Mouse (Mus musculus) small intestine, adult 2 months (tissue): ENCODE results near the gene Gm4756. TPM values are rescaled to one million over a fixed set of nuclear protein-coding genes. Genes with fewer than 3 reads are reported as not detected.

ENCODE experiments used
- H3K27ac ChIP-seq: fragments of 200-500 bp; 2 replicates; pipeline ENCODE4 v1.5.1; 2012; ENCODE audit warnings: low read depth, low read length, control low read depth, inconsistent platforms; ENCODE audit not compliant: insufficient read depth
- H3K27me3 ChIP-seq: fragments of 200-500 bp; 2 replicates; pipeline ENCODE4 v1.6.1; 2012; ENCODE audit warnings: mild to moderate bottlenecking, moderate library complexity, low read length, inconsistent platforms; ENCODE audit not compliant: control insufficient read depth, insufficient read depth
- H3K36me3 ChIP-seq: fragments of 200-500 bp; 2 replicates; pipeline ENCODE4 v1.6.1; 2012; ENCODE audit warnings: mild to moderate bottlenecking, low read length, control low read depth, inconsistent platforms; ENCODE audit not compliant: control insufficient read depth, insufficient read depth
- H3K4me1 ChIP-seq: fragments of 200-500 bp; 2 replicates; pipeline ENCODE4 v1.6.1; 2012; ENCODE audit warnings: low read length, inconsistent platforms, mixed read lengths; ENCODE audit not compliant: control insufficient read depth, insufficient read depth, insufficient read length
- H3K4me3 ChIP-seq: fragments of 200-500 bp; 2 replicates; pipeline ENCODE4 v1.5.1; 2012; ENCODE audit warnings: low read depth, mild to moderate bottlenecking, control low read depth, inconsistent platforms, low read length, moderate library complexity
- CTCF ChIP-seq: fragments of 200-500 bp; IDR thresholded peaks from 2 replicates; pipeline ENCODE4 v1.5.1; 2012; ENCODE audit warnings: low read depth, mild to moderate bottlenecking, control low read depth, inconsistent platforms, low read length, moderate library complexity, mixed read lengths; ENCODE audit not compliant: insufficient replicate concordance, insufficient read length; ENCODE audit errors: extremely low read depth
- POLR2A ChIP-seq: fragments of 200-500 bp; IDR thresholded peaks from 2 replicates; pipeline ENCODE4 v1.6.1; 2012; ENCODE audit warnings: low read depth, mild to moderate bottlenecking, control low read depth, inconsistent platforms, low read length, moderate library complexity
- WGBS: fragments of 180-500 bp; shearing (Covaris S2); methylation state at CpG from one replicate; pipeline ENCODE4 v1.1.7; 2018; 5-methylcytosine and 5-hydroxymethylcytosine counted together
- polyA plus RNA-seq: library from polyadenylated mRNA; depleted of rRNA; stranded (reverse); fragments of >200 nt; gene quantifications from 2 replicates; pipeline ENCODE4 v1.2.3, GENCODE M21; 2012

Gm4756 gene
- polyA plus RNA-seq, 1 experiment = not detected

- Histone ChIP-seq H3K36me3 (no peaks in the 10 kb centered on the region), H3K27me3 (no peaks in the 10 kb centered on the region), H3K4me1 (no peaks in the 10 kb centered on the region), H3K4me3 (no peak overlapping the region), H3K27ac (no peak overlapping the region)
- no peak for TF ChIP-seq CTCF
- no peak for TF ChIP-seq POLR2A
Measured at GRCm38 (mm10) chr12:72592991-72593390, 56.5 kb downstream of the Gm4756 start.

DNA sequence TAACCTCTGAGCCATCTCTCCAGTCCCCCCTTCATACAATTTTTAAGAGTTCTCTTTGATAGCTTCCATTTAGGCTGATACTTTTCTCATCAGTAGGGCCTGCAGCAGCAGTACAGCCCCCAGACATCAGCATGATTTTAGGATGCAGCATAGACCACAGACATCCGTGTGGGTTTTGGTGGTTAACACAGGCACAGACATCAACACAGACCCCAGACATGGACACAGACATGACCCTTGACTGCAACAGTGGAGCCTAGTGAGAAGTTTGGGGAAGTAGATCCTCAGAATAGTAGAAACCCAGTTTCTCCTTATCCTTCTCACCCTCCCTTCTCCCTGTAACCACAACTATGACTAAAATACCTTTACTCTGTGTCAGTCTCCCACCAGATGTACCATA is 64.1 kb downstream of the Gm4756 start:
- 89% methylated on average over 1 of the region's 1 CpGs for WGBS
- no peaks in the 10 kb centered on the region for H3K27me3 ChIP-seq
- no peak overlapping the region for H3K27ac ChIP-seq
- no peaks in the 10 kb centered on the region for H3K36me3 ChIP-seq
- no peak for TF ChIP-seq POLR2A
- no peak for TF ChIP-seq CTCF
- H3K4me1 ChIP-seq = no peaks in the 10 kb centered on the region
- H3K4me3 ChIP-seq = no peak overlapping the region

DNA sequence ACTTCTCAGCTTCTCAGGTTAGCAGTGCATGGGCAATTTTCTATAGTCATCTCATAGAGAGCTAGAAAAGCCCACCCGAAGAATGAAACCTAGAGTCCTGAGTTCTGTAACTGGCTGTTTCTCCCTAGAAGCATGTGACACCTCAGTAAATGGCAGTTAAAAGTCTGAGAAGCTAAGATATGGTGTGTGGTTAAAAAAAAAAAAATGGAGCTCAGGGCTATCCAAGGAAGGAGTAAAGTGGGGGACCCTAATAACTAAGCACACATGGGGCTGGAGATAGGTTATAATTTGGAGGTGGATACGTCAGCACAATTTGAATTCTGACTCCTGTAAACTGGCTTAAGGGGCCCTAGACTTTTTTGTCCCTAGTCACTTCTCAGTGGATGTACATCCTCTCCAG is 66.4 kb downstream of the Gm4756 start:
- WGBS = 92% methylated on average over 2 of the region's 2 CpGs
- TF ChIP-seq POLR2A = no peak
- no peak for TF ChIP-seq CTCF
- no peaks in the 10 kb centered on the region for H3K27me3 ChIP-seq

DNA sequence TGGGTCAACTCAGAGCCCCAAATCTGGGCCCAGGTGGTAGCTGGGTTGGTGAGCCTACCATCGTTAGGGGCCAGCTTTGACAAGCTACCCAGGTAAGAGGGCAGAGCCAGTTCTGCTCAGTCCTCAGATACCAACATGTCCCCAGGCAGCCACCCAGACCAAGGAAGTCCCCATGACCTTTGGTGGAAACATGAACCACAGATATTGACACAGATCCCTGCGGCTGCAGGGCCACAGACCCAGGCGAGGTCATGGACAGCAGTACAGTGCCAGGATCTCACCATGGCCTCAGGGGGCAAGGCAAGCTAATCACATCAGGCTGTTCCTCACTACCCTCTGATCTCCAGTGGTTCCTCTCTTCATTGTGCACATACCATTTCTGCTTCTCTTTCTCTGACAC is 67.4 kb downstream of the Gm4756 start:
- Histone ChIP-seq H3K4me3 (no peak overlapping the region), H3K36me3 (no peaks in the 10 kb centered on the region), H3K4me1 (no peaks in the 10 kb centered on the region), H3K27me3 (no peaks in the 10 kb centered on the region; the same call in 1 of the 2 replicates), H3K27ac (no peak overlapping the region)
- TF ChIP-seq CTCF (no peak), POLR2A (no peak)
- WGBS = 94% methylated on average over 3 of the region's 3 CpGs

More for the DNA sequence above, 66.4 kb downstream of the Gm4756 start:
- Histone ChIP-seq H3K4me1 (no peaks in the 10 kb centered on the region), H3K36me3 (no peaks in the 10 kb centered on the region), H3K27ac (no peak overlapping the region), H3K4me3 (no peak overlapping the region)

GRCm38 (mm10) chr12:72564281-72564795 is 85.1 kb downstream of the Gm4756 start:
- Histone ChIP-seq H3K27ac (no peak overlapping the region), H3K4me1 (no peaks in the 10 kb centered on the region), H3K4me3 (no peak overlapping the region), H3K36me3 (no peaks in the 10 kb centered on the region), H3K27me3 (no peaks in the 10 kb centered on the region)
- 44% methylated on average over 4 of the region's 4 CpGs for WGBS
- TF ChIP-seq CTCF (no peak), POLR2A (no peak)

DNA sequence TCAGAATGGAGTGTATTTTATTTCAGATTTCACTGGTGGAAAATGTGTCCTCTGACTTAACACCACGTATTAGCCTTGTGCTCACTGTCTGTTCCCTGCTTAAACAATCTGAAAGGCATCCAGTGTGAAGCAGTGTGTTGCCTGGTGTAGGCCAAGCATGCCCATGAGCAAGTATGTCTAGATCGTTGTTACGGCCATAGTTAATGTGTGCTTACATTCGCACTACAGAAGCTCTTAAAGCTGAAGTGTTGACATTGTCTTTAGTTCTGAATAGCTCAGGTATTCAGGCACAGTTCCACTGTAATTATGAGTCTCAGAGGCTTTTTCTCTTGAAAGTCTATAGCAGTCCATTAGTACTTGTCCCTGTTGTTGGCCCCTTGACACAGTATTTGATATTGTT is 95.1 kb downstream of the Gm4756 start:
- H3K27me3 ChIP-seq = no peaks in the 10 kb centered on the region

GRCm38 (mm10) chr12:72538571-72538970 is 110.9 kb downstream of the Gm4756 start:
- 95% methylated on average over 10 of the region's 10 CpGs for WGBS

More for the DNA sequence above, 95.1 kb downstream of the Gm4756 start:
- no peaks in the 10 kb centered on the region for H3K36me3 ChIP-seq
- H3K27ac ChIP-seq = no peak overlapping the region
- no peak for TF ChIP-seq CTCF
- TF ChIP-seq POLR2A = no peak
- H3K4me1 ChIP-seq = no peaks in the 10 kb centered on the region
- H3K4me3 ChIP-seq = no peak overlapping the region
- 72% methylated on average over 4 of the region's 4 CpGs for WGBS

More at GRCm38 (mm10) chr12:72538571-72538970, 110.9 kb downstream of the Gm4756 start:
- TF ChIP-seq CTCF (no peak), POLR2A (no peak)
- Histone ChIP-seq H3K27ac (no peak overlapping the region), H3K27me3 (no peaks in the 10 kb centered on the region), H3K4me1 (no peaks in the 10 kb centered on the region), H3K4me3 (no peak overlapping the region), H3K36me3 (no peaks in the 10 kb centered on the region)
